Mouse (Mus musculus): ENCODE data around the gene Ddx54. TPM values are rescaled to one million over a fixed set of nuclear protein-coding genes. Genes with fewer than 3 reads are reported as not detected.

Gene Ddx54
- polyA plus RNA-seq, 2 experiments: 9.9 to 12.4 TPM

DNA sequence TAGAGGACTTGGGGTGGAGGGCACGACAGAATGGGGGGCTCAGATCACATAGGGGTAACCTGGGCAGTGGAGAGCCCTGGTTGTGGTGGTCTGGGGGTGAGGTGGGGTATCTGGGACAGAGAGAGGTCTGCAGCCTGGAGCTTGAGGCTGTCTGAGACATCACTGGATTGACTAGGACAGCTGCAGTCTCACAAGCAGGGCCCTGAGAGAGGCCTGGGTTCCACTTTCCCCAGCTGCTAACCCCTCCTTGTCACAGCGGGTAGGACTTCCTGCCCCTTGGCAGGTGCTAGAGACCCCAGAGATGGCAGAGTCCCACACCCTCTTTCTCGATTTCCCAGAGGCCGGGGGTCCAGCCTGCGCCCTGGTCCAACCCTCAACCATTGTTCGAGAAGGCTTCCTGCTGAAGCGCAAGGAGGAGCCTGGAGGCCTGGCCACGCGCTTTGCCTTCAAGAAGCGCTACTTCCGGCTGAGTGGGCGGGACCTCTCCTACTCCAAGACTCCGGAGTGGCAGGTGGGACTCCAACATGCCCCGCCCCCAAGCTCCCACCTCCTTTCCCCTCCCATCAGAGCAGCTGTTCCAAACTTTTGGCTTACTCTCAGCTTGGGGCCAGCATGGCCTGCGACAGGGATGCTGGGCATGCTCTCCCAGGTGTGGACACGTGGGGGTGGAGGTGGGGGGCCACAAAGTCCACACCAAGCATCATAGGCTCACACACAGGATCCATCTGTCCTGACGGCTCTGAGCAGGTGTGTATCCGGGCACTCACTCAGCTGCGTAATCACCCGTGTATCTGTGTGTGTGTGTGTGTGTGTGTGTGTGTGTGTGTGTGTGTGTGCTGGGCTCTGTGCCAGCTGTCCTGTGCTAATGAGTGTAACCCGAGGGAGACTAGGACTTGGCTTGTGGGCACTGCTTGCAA lies 61.9 kb downstream of the Ddx54 start:
- no peak overlapping the region for H3K9ac ChIP-seq (replicated peaks)
- H3K4me3 ChIP-seq (ENCODE audit: insufficient read depth in 1 of 2, low read depth in 2 of 2, low read length in 2 of 2): no peak overlapping the region
- H3K36me3 ChIP-seq (replicated peaks; ENCODE audit: control insufficient read depth, insufficient read depth, low read depth): no peaks in the 10 kb centered on the region
- H3K9me3 ChIP-seq (ENCODE audit: control insufficient read depth, low read length): no peaks in the 10 kb centered on the region
- H3K4me2 ChIP-seq (ENCODE audit: low read depth): no peak overlapping the region
- no peak for TF ChIP-seq EP300 (IDR thresholded peaks at IDR 0.05; ENCODE audit: low read depth)
- TF ChIP-seq CTCF (IDR thresholded peaks at IDR 0.05; ENCODE audit: low read depth): no peak
- no peaks in the 10 kb centered on the region for H3K4me1 ChIP-seq (replicated peaks; ENCODE audit: control insufficient read depth in 2 of 2, insufficient read depth in 2 of 2, low read length in 1 of 2)
- 29% methylated on average over 21 of the region's 21 CpGs for WGBS (ENCODE audit: insufficient replicate concordance)
- H3K27me3 ChIP-seq (ENCODE audit: control insufficient read depth, insufficient read depth, low read length): no peaks in the 10 kb centered on the region; the same call in 1 of the 2 replicates
- H3K27ac ChIP-seq: no peak overlapping the region
- no peak for DNase-seq (ENCODE audit: low read depth in 3 of 3, low spot score in 3 of 3)
- ATAC-seq (ENCODE audit: insufficient read depth): no peak

DNA sequence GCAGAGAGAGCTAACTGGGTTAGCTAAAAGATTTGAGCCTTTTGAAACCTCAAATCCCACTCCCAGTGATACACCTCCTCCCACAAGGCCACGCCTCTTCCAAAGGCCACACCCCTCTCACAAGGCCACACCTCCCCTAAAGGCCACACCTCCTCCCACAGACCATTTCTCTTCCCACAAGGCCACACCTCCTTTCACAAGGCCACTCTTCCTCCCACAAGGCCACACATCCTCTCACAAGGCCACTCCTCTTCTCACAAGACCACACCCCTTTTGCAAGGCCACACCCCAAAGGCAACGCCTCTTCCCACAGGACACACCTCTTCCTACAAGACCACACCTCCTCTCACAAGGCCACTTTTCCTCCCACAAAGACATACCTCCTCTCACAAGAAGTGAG lies 65.0 kb downstream of the Ddx54 start:
- ATAC-seq (ENCODE audit: insufficient read depth) (no peak), DNase-seq (ENCODE audit: low read depth in 3 of 3, low spot score in 3 of 3) (no peak)
- TF ChIP-seq CTCF (IDR thresholded peaks at IDR 0.05; ENCODE audit: low read depth): no peak
- no peak for TF ChIP-seq EP300 (IDR thresholded peaks at IDR 0.05; ENCODE audit: low read depth)
- H3K27ac ChIP-seq: no peak overlapping the region
- H3K4me3 ChIP-seq (ENCODE audit: insufficient read depth in 1 of 2, low read depth in 2 of 2, low read length in 2 of 2): no peak overlapping the region
- no peaks in the 10 kb centered on the region for H3K9me3 ChIP-seq (ENCODE audit: control insufficient read depth, low read length)
- peaks cover 8% of the 10 kb centered on the region for H3K27me3 ChIP-seq (ENCODE audit: control insufficient read depth, insufficient read depth, low read length)
- WGBS (ENCODE audit: insufficient replicate concordance): 18% methylated on average over 2 of the region's 2 CpGs
- no peaks in the 10 kb centered on the region for H3K4me1 ChIP-seq (replicated peaks; ENCODE audit: control insufficient read depth in 2 of 2, insufficient read depth in 2 of 2, low read length in 1 of 2)
- H3K36me3 ChIP-seq (replicated peaks; ENCODE audit: control insufficient read depth, insufficient read depth, low read depth): no peaks in the 10 kb centered on the region
- H3K4me2 ChIP-seq (ENCODE audit: low read depth): no peak overlapping the region
- H3K9ac ChIP-seq (replicated peaks): no peak overlapping the region

Other genes starting within 250 kb of the Ddx54 start
- gene Lhx5, start 181.0 kb upstream of the Ddx54 start, polyA plus RNA-seq (2012; rRNA removed): 0.02 TPM in 1 of 2 replicates, not detected in the other
- not detected in 2 replicates for gene Lhx5, start 181.0 kb upstream of the Ddx54 start, polyA plus RNA-seq (2014; fragmentation: Nextera tagmentation; extraction: Ambion mirVana)
- gene Sdsl, start 139.9 kb upstream of the Ddx54 start, polyA plus RNA-seq (2012; rRNA removed): 0.78 and 0.93 TPM in 2 replicates
- gene Sdsl, start 139.9 kb upstream of the Ddx54 start, polyA plus RNA-seq (2014; fragmentation: Nextera tagmentation; extraction: Ambion mirVana): 1.2 and 2.0 TPM in 2 replicates
- 0.13 and 0.61 TPM in 2 replicates for gene Sds, start 136.2 kb upstream of the Ddx54 start, polyA plus RNA-seq (2012; rRNA removed)
- gene Sds, start 136.2 kb upstream of the Ddx54 start, polyA plus RNA-seq (2014; fragmentation: Nextera tagmentation; extraction: Ambion mirVana): 0.15 and 0.22 TPM in 2 replicates
- 4.3 TPM in 2 replicates for gene Plbd2, start 109.1 kb upstream of the Ddx54 start, polyA plus RNA-seq (2012; rRNA removed)
- 10.3 and 12.3 TPM in 2 replicates for gene Plbd2, start 109.1 kb upstream of the Ddx54 start, polyA plus RNA-seq (2014; fragmentation: Nextera tagmentation; extraction: Ambion mirVana)
- 5.2 TPM in 2 replicates for gene Slc8b1, start 101.6 kb upstream of the Ddx54 start, polyA plus RNA-seq (2012; rRNA removed)
- gene Slc8b1, start 101.6 kb upstream of the Ddx54 start, polyA plus RNA-seq (2014; fragmentation: Nextera tagmentation; extraction: Ambion mirVana): 1.4 and 2.6 TPM in 2 replicates
- 19.3 and 19.8 TPM in 2 replicates for gene Tpcn1, start 24.1 kb upstream of the Ddx54 start, polyA plus RNA-seq (2012; rRNA removed)
- gene Tpcn1, start 24.1 kb upstream of the Ddx54 start, polyA plus RNA-seq (2014; fragmentation: Nextera tagmentation; extraction: Ambion mirVana): 17.8 and 18.2 TPM in 2 replicates
- 0.91 and 2.0 TPM in 2 replicates for gene Iqcd, start 23.7 kb upstream of the Ddx54 start, polyA plus RNA-seq (2012; rRNA removed)
- 1.0 and 1.4 TPM in 2 replicates for gene Iqcd, start 23.7 kb upstream of the Ddx54 start, polyA plus RNA-seq (2014; fragmentation: Nextera tagmentation; extraction: Ambion mirVana)
- 5.2 and 5.9 TPM in 2 replicates for gene Rita1, start 150 bp upstream of the Ddx54 start, polyA plus RNA-seq (2012; rRNA removed)
- gene Rita1, start 150 bp upstream of the Ddx54 start, polyA plus RNA-seq (2014; fragmentation: Nextera tagmentation; extraction: Ambion mirVana): 2.1 and 2.8 TPM in 2 replicates
- gene Cfap73, start 21.5 kb downstream of the Ddx54 start, polyA plus RNA-seq (2012; rRNA removed): not detected in 2 replicates
- not detected in 2 replicates for gene Cfap73, start 21.5 kb downstream of the Ddx54 start, polyA plus RNA-seq (2014; fragmentation: Nextera tagmentation; extraction: Ambion mirVana)
- gene Rasal1, start 36.1 kb downstream of the Ddx54 start, polyA plus RNA-seq (2012; rRNA removed): 0.10 and 0.18 TPM in 2 replicates
- gene Rasal1, start 36.1 kb downstream of the Ddx54 start, polyA plus RNA-seq (2014; fragmentation: Nextera tagmentation; extraction: Ambion mirVana): 0.17 TPM in 1 of 2 replicates, not detected in the other
- gene Dtx1, start 99.2 kb downstream of the Ddx54 start, polyA plus RNA-seq (2012; rRNA removed): 0.03 and 0.41 TPM in 2 replicates
- gene Dtx1, start 99.2 kb downstream of the Ddx54 start, polyA plus RNA-seq (2014; fragmentation: Nextera tagmentation; extraction: Ambion mirVana): 0.05 TPM in 1 of 2 replicates, not detected in the other
- 0.81 and 1.1 TPM in 2 replicates for gene Oas2, start 137.1 kb downstream of the Ddx54 start, polyA plus RNA-seq (2012; rRNA removed)
- 0.47 and 0.54 TPM in 2 replicates for gene Oas2, start 137.1 kb downstream of the Ddx54 start, polyA plus RNA-seq (2014; fragmentation: Nextera tagmentation; extraction: Ambion mirVana)
- 0.18 and 0.31 TPM in 2 replicates for gene Oas3, start 164.9 kb downstream of the Ddx54 start, polyA plus RNA-seq (2012; rRNA removed)
- 0.03 and 0.23 TPM in 2 replicates for gene Oas3, start 164.9 kb downstream of the Ddx54 start, polyA plus RNA-seq (2014; fragmentation: Nextera tagmentation; extraction: Ambion mirVana)
- gene Oas1e, start 182.8 kb downstream of the Ddx54 start, polyA plus RNA-seq (2012; rRNA removed): not detected in 2 replicates
- not detected in 2 replicates for gene Oas1e, start 182.8 kb downstream of the Ddx54 start, polyA plus RNA-seq (2014; fragmentation: Nextera tagmentation; extraction: Ambion mirVana)
- 0.21 TPM in 2 replicates for gene Oas1c, start 199.8 kb downstream of the Ddx54 start, polyA plus RNA-seq (2012; rRNA removed)
- 0.08 and 0.27 TPM in 2 replicates for gene Oas1c, start 199.8 kb downstream of the Ddx54 start, polyA plus RNA-seq (2014; fragmentation: Nextera tagmentation; extraction: Ambion mirVana)
- not detected in 2 replicates for gene Oas1f, start 234.6 kb downstream of the Ddx54 start, polyA plus RNA-seq (2012; rRNA removed)
- not detected in 2 replicates for gene Oas1f, start 234.6 kb downstream of the Ddx54 start, polyA plus RNA-seq (2014; fragmentation: Nextera tagmentation; extraction: Ambion mirVana)
- gene Oas1h, start 248.7 kb downstream of the Ddx54 start, polyA plus RNA-seq (2012; rRNA removed): not detected in 2 replicates
- not detected in 2 replicates for gene Oas1h, start 248.7 kb downstream of the Ddx54 start, polyA plus RNA-seq (2014; fragmentation: Nextera tagmentation; extraction: Ambion mirVana)

Measured in liver, embryonic 14.5 days (tissue).